Mouse (Mus musculus) neural tube, embryonic 14.5 days (tissue): ENCODE measurements around the gene Sdk1. TPM values are rescaled to one million over a fixed set of nuclear protein-coding genes. Genes with fewer than 3 reads are reported as not detected.

Source experiments
- ATAC-seq: fragments of 200-750 bp; cut with Nextera tagmentation; 2 replicates; pipeline ENCODE4 v1.8.0; 2017; ENCODE audit warnings: low read depth, mild to moderate bottlenecking, moderate TSS enrichment, moderate library complexity
- H3K27ac ChIP-seq: fragments of 300-500 bp; sonication (generic); 2 replicates; pipeline ENCODE4 v1.5.1; 2014; ENCODE audit warnings: low read depth, mild to moderate bottlenecking, control low read depth, low read length, moderate library complexity, mixed read lengths
- H3K27me3 ChIP-seq: fragments of 300-500 bp; sonication (generic); 2 replicates; pipeline ENCODE4 v1.6.1; 2014; ENCODE audit warnings: low read length; ENCODE audit not compliant: control insufficient read depth, insufficient read depth
- H3K36me3 ChIP-seq: fragments of 300-500 bp; sonication (generic); 2 replicates; pipeline ENCODE4 v1.6.1; 2014; ENCODE audit warnings: low read length, mixed read lengths; ENCODE audit not compliant: control insufficient read depth, insufficient read depth
- H3K4me1 ChIP-seq: fragments of 300-500 bp; sonication (generic); 2 replicates; pipeline ENCODE4 v1.6.1; 2014; ENCODE audit warnings: low read length; ENCODE audit not compliant: control insufficient read depth, insufficient read depth
- H3K4me2 ChIP-seq: fragments of 300-500 bp; sonication (generic); 2 replicates; pipeline ENCODE4 v1.6.1; 2014; ENCODE audit warnings: mild to moderate bottlenecking, low read depth, low read length, control low read depth
- H3K4me3 ChIP-seq: fragments of 300-500 bp; sonication (generic); 2 replicates; pipeline ENCODE4 v1.5.1; 2014; ENCODE audit warnings: low read depth, low read length, control low read depth, mixed read lengths
- H3K9ac ChIP-seq: fragments of 300-500 bp; sonication (generic); replicated peaks from 2 replicates; pipeline ENCODE4 v1.6.1; 2014; ENCODE audit warnings: low read depth, mild to moderate bottlenecking, control low read depth, low read length, mixed read lengths
- H3K9me3 ChIP-seq: fragments of 300-500 bp; sonication (generic); 2 replicates; pipeline ENCODE4 v1.6.1; 2016; ENCODE audit warnings: low read length; ENCODE audit not compliant: control insufficient read depth
- WGBS: fragments of 180-500 bp; shearing (Covaris S2); extraction: QIAGEN DNeasy Blood & Tissue Kit; methylation state at CpG from one replicate; pipeline ENCODE4 v1.1.7; 2014; 5-methylcytosine and 5-hydroxymethylcytosine counted together
- polyA plus RNA-seq: library from polyadenylated mRNA; unstranded; fragments of >200 nt; fragmentation: Nextera tagmentation; extraction: Ambion mirVana; gene quantifications from 2 replicates; pipeline ENCODE4 v1.2.1, GENCODE M21; 2014

Sdk1 gene
- polyA plus RNA-seq, 1 experiment from 2014 or later = 3.1 TPM

- Histone ChIP-seq H3K4me1 (no peaks in the 10 kb centered on the region), H3K27ac (no peak overlapping the region), H3K9ac (no peak overlapping the region), H3K36me3 (no peaks in the 10 kb centered on the region), H3K9me3 (no peaks in the 10 kb centered on the region), H3K4me2 (no peak overlapping the region), H3K27me3 (no peaks in the 10 kb centered on the region), H3K4me3 (no peak overlapping the region)
- no peak for ATAC-seq
- WGBS = 50% methylated on average over 6 of the region's 6 CpGs
Observed at GRCm38 (mm10) chr5:141649831-141650375, 408.6 kb downstream of the Sdk1 start.

GRCm38 (mm10) chr5:141651690-141652377, 410.5 kb downstream of the Sdk1 start:
- Histone ChIP-seq H3K27ac (no peak overlapping the region), H3K36me3 (no peaks in the 10 kb centered on the region), H3K9me3 (no peaks in the 10 kb centered on the region), H3K4me1 (no peaks in the 10 kb centered on the region), H3K4me3 (no peak overlapping the region), H3K27me3 (no peaks in the 10 kb centered on the region), H3K4me2 (no peak overlapping the region), H3K9ac (no peak overlapping the region)
- 92% methylated on average over 4 of the region's 4 CpGs for WGBS
- ATAC-seq = no peak

- Histone ChIP-seq H3K27ac (no peak overlapping the region), H3K9me3 (no peaks in the 10 kb centered on the region), H3K9ac (no peak overlapping the region), H3K27me3 (no peaks in the 10 kb centered on the region), H3K36me3 (no peaks in the 10 kb centered on the region), H3K4me2 (no peak overlapping the region), H3K4me1 (no peaks in the 10 kb centered on the region), H3K4me3 (no peak overlapping the region)
- 79% methylated on average over 1 of the region's 1 CpGs for WGBS
- ATAC-seq = no peak
Observed at GRCm38 (mm10) chr5:141676371-141676770, 435.1 kb downstream of the Sdk1 start.

- no peak overlapping the region for H3K4me2 ChIP-seq
- H3K27me3 ChIP-seq = no peaks in the 10 kb centered on the region
- H3K4me1 ChIP-seq = no peaks in the 10 kb centered on the region
- no peak overlapping the region for H3K4me3 ChIP-seq
- WGBS = 91% methylated on average over 1 of the region's 1 CpGs
- H3K36me3 ChIP-seq = no peaks in the 10 kb centered on the region
- H3K9ac ChIP-seq = no peak overlapping the region
- ATAC-seq = no peak
- H3K27ac ChIP-seq = no peak overlapping the region
- no peaks in the 10 kb centered on the region for H3K9me3 ChIP-seq
Observed at GRCm38 (mm10) chr5:141677034-141677433, 435.7 kb downstream of the Sdk1 start.

- Histone ChIP-seq H3K9me3 (no peaks in the 10 kb centered on the region), H3K36me3 (no peaks in the 10 kb centered on the region), H3K9ac (no peak overlapping the region), H3K4me2 (no peak overlapping the region), H3K27me3 (no peaks in the 10 kb centered on the region), H3K4me3 (no peak overlapping the region), H3K27ac (no peak overlapping the region), H3K4me1 (no peaks in the 10 kb centered on the region)
- ATAC-seq = no peak
- WGBS = 92% methylated on average over 8 of the region's 8 CpGs
Observed at GRCm38 (mm10) chr5:141677841-141678240, 436.6 kb downstream of the Sdk1 start.

- no peaks in the 10 kb centered on the region for H3K9me3 ChIP-seq
- 34% methylated on average over 7 of the region's 7 CpGs for WGBS
- H3K4me3 ChIP-seq = no peak overlapping the region
- no peak overlapping the region for H3K9ac ChIP-seq
- no peak overlapping the region for H3K27ac ChIP-seq
- H3K4me2 ChIP-seq = no peak overlapping the region
- ATAC-seq = no peak
- H3K27me3 ChIP-seq = no peaks in the 10 kb centered on the region
- H3K36me3 ChIP-seq = no peaks in the 10 kb centered on the region
- no peaks in the 10 kb centered on the region for H3K4me1 ChIP-seq
Observed at GRCm38 (mm10) chr5:141686876-141687420, 445.7 kb downstream of the Sdk1 start.

- H3K9ac ChIP-seq = no peak overlapping the region
- H3K4me3 ChIP-seq = no peak overlapping the region
- H3K4me1 ChIP-seq = no peaks in the 10 kb centered on the region
- WGBS = 80% methylated on average over 12 of the region's 12 CpGs
- H3K9me3 ChIP-seq = no peaks in the 10 kb centered on the region
- H3K27ac ChIP-seq = no peak overlapping the region
- ATAC-seq = no peak
- H3K36me3 ChIP-seq = no peaks in the 10 kb centered on the region
- no peak overlapping the region for H3K4me2 ChIP-seq
- no peaks in the 10 kb centered on the region for H3K27me3 ChIP-seq
Observed at GRCm38 (mm10) chr5:141689442-141690105, 448.3 kb downstream of the Sdk1 start.

- H3K9me3 ChIP-seq = no peaks in the 10 kb centered on the region
- ATAC-seq = no peak
- H3K27ac ChIP-seq = no peak overlapping the region
- WGBS = 68% methylated on average over 7 of the region's 7 CpGs
- H3K4me3 ChIP-seq = no peak overlapping the region
- no peak overlapping the region for H3K9ac ChIP-seq
- no peaks in the 10 kb centered on the region for H3K4me1 ChIP-seq
- no peak overlapping the region for H3K4me2 ChIP-seq
- no peaks in the 10 kb centered on the region for H3K36me3 ChIP-seq
- no peaks in the 10 kb centered on the region for H3K27me3 ChIP-seq
Observed at GRCm38 (mm10) chr5:141691482-141691975, 450.2 kb downstream of the Sdk1 start.

GRCm38 (mm10) chr5:141693716-141694115, 452.4 kb downstream of the Sdk1 start:
- Histone ChIP-seq H3K4me2 (no peak overlapping the region), H3K4me1 (no peaks in the 10 kb centered on the region), H3K9ac (no peak overlapping the region), H3K27me3 (no peaks in the 10 kb centered on the region), H3K4me3 (no peak overlapping the region), H3K9me3 (no peaks in the 10 kb centered on the region), H3K36me3 (no peaks in the 10 kb centered on the region), H3K27ac (no peak overlapping the region)
- no peak for ATAC-seq
- 39% methylated on average over 6 of the region's 6 CpGs for WGBS
